In genomic region chr2:128719380-128719779, GRCm38 (mm10) we compare ENCODE assay signal across 24 mouse cellular contexts.
"Had no signal": no experiment of that assay in that cellular context is flagged by ENCODE, and none has a peak within 500 bp of the region (broad histone marks: within the 10 kb centered on the region; RNA-seq: fewer than 3 reads in every experiment).

No protein-coding gene starts in this region.

- H3K4me3 ChIP-seq: heart, adult 2 months; heart, embryonic 13.5 days; heart, embryonic 15.5 days; hindbrain, embryonic 10.5 days; hindbrain, embryonic 12.5 days; intestine, embryonic 15.5 days; kidney, embryonic 15.5 days; limb, embryonic 13.5 days; limb, embryonic 15.5 days; liver, embryonic 12.5 days had no signal

- DNase-seq: gastrocnemius, postnatal 14 days; gastrocnemius, postnatal 36 days; heart, adult 2 months; heart, postnatal 14 days; heart, postnatal 4 days; kidney, adult 2 months; kidney, adult 9 months; kidney, postnatal 14 days; kidney, postnatal 36 days; layer of hippocampus, adult 9-11 months; layer of hippocampus, postnatal 36 days; left cerebral cortex, postnatal 4 days had no signal

- H3K27ac ChIP-seq: heart, adult 2 months; heart, embryonic 13.5 days; heart, embryonic 15.5 days; hindbrain, embryonic 10.5 days; hindbrain, embryonic 12.5 days; hindbrain, embryonic 14.5 days; intestine, embryonic 15.5 days; kidney, embryonic 15.5 days; kidney, postnatal 0 days; limb, embryonic 13.5 days; limb, embryonic 15.5 days; liver, embryonic 12.5 days; liver, embryonic 14.5 days had no signal

- H3K36me3 ChIP-seq: heart, embryonic 15.5 days; hindbrain, embryonic 10.5 days; hindbrain, embryonic 12.5 days; intestine, embryonic 15.5 days had no signal
